Mouse (Mus musculus) monocyte, adult 5-6 weeks (primary cell): ENCODE results near the gene Prkab1. TPM values are rescaled to one million over a fixed set of nuclear protein-coding genes. Genes with fewer than 3 reads are reported as not detected.

Experiments used
- ATAC-seq: fragments of 153-309, 156-312 bp; replicated peaks from 2 replicates; pipeline ENCODE4 v1.8.0; 2017; ENCODE audit warnings: mild to moderate bottlenecking; ENCODE audit not compliant: low TSS enrichment, insufficient number of reproducible peaks, severe bottlenecking, poor library complexity, low FRiP score
- total RNA-seq: library from RNA; stranded (forward); fragments of 200-1000, 200-491, 200-594 nt; gene quantifications from 3 replicates; pipeline ENCODE4 v1.2.3, GENCODE M21; 2017

Prkab1 gene
- total RNA-seq = 22.0 to 41.6 TPM (median 35.4 TPM) in 3 replicates

DNA sequence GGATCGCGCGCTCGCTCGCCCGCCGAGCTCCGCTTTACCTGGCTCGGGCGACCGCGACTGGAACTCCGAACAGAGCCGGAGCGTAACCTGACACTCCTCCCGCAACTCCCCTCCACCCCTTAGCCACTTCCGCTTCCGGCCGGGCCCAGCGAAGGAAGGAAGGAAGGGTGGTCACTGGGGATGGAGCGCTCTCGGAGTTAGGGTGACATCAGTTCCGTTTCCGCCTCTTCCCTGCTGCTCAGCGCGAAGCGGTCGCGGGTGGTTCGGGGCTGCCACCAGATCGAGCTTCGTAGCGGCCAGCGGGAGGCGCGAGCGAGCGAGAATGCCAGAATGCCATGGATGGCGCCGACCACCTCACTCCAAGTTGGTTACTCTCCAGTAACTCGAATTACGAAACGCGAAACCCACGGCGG lies at the start of gene Prkab1:
Gene Prkab1 (minus strand): TSS at position 182 of the 413 bp plus-strand sequence.
- peak; percentile 97 for ATAC-seq

DNA sequence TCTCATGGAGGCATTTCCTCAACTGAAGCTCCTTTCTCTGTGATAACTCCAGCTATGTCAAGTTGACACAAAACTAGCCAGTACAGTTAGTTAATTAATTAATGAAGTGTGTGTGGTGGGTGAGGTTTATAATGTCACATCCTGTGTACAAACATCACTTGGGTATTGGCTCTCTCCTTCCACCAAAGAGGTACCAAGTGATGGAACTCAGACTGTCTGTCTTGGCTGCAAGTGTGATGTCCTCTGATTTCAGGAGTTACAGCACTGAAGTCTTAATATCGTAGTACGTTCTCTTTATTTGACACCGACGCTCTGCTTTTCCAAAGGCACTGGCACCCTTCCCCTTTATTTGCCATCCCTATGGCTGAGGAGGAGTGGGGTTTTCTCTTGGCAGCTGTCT lies 45.3 kb upstream of the Prkab1 start:
- ATAC-seq = no peak

DNA sequence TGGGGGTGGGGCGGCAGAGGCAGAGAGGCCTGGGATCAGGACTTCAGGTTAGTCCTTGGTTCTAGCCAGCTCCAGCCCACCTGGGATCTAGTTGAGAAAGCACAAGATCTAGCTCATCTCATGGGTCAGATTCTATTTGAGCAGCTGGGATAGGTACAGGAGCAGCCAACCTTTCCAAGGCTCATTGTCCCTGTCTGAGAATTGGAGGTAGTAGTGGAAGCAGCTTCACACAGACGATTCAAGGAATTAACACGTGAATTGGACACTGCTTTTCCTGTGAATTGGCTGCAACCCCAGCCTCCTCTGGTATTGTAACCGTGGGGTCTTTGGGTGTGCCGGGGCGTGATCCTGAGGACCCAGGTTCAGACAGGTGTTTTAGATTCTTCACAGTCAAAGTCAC lies 28.5 kb upstream of the Prkab1 start:
- no peak for ATAC-seq

DNA sequence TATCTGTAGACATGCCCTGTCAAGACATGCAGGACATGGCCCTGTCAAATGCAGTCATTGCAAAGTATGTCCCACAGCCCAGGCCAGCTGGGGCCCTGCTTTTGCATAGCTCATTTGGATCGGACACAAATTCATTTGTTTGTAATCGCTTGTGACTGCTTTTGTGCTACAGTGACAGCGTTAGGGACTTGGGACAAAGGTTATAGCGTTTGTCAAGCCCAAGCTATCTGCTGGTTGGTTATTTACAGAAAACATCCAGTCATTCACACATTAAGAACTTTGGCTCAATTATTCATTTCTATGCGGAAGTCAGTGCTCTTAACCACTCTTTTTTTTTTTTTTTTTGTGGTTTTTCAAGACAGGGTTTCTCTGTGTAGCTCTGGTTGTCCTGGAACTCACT lies 27.9 kb upstream of the Prkab1 start:
- ATAC-seq = no peak

DNA sequence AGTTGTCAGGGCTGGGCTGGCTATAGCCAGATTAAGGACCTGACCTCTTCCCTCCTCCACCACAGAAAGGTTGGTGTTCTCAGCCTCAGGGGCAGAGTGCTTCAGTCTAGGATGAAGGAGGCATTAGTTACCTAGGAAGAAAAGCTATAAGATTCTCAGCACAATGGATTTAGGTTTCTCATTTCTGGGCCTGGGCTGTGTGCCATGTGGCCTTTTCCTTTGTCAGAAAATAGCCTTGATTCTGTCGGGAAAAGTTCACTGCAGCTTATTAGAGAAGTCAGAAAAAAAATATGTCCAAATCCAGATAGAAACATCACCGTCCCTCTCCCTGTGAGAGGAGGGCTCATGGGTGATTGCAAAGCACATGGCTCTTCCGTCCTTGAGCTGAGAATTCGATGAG lies 25.5 kb upstream of the Prkab1 start:
- ATAC-seq = no peak

DNA sequence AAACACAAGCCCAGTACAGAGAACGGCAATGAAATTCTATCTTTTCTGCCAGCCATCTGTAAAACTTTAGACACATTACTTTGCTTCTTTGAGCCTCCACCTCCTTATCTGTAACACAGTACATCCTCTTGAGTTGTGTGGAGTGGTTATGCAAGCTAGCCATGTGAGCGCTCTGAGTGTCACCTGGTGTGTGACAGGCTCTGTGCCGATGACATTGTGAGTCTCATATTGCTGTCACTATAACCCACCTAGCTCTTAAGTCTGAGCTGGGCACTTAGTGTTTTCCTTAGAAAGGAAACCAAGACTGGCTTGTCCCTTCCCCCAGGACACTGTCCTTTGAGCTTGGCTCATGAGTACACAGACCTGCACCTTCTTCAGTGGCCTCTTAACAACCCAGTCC lies 24.0 kb upstream of the Prkab1 start:
- no peak for ATAC-seq

DNA sequence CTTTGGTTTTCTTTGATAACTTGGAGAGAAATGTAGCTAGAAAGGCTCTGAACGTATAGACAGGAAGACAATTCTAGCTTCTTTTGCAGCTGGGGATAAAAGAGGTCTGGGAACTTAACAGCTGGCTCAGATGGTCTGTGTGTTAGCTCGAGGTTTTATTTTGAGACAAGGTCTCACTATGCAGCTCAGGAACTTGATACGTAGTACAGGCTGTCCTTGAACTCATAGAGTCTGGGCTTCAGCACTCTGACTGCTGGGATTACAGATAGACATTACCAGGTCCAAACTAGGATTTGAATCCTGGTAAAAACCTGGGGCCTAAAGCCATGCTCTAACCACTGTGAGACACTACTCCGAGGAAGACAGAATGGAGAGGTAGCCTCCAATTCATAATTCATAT lies 21.9 kb upstream of the Prkab1 start:
- no peak for ATAC-seq

DNA sequence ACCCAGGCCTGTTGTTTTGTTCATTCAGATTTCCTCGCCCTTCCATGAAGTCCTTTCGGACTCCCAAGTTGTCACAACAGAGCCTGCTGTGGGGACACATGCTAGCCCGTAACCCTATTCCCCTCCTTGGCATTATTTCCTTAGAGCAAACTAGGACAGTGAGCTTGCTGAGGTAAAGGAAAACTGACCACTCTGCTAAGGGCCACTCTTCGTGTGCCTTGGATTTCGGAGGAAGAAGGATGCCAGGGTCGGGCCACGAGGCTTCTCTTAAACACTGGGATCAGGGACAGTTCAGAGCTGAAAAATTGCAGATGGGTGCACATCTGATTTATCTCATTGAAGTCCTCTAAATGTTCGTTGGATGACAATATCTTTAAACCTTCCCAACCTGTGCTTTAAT lies 21.3 kb upstream of the Prkab1 start:
- ATAC-seq = no peak

DNA sequence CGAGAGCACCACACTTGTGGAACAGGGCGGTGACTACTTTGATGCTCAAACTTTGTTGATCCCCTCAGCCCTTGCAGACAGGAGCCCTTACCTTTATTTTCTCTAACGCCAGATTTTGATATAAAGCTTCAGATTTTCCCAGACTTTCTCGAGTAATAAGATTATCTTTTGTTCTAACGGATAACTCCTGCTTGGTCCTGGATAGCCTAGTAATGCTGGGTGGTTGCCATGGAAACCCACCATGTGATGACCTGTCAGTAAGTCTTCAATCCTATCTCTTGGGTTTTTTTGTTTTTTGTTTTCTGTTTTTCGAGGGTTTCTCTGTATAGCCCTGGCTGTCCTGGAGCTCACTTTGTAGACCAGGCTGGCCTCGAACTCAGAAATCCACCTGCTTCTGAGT lies 17.9 kb upstream of the Prkab1 start:
- ATAC-seq = no peak

DNA sequence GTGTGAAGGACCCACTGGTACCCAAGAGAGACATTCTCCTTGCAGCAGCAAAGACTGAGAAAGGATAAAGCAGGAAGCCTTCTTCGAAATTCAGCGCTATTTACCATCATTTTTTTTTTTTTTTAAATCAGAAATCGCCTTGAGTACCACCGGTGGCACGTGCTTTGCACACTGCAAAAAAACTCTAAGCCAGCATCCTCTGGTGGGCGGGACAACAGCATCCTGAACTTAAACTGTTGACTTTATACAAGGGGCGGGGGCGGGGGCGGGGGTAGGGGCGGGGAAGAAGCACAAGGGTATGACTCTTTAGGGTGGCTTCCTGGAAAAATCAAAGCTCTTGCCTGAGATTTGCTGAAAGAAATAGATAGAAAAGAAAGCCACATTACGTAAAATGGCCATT lies 15.4 kb upstream of the Prkab1 start:
- no peak for ATAC-seq

DNA sequence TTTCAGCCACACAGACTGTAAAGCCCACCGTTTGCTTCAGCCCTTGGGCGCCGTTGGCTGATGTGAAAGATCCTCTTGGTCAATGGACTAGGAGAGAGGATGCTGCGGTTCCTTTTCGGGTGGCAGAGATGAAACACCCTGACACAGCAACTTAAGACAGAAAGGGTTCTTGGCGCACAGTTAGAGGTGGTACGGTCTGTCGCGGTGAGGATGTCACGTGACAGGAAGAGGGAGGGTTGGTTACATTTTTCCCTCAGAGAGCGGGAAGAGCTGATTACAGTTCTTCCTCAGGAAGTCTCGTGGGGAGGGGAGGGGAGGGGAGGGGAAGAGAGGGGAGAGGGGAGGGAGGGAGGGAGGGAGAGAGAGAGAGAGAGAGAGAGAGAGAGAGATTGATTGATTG lies 13.4 kb upstream of the Prkab1 start:
- ATAC-seq = no peak

DNA sequence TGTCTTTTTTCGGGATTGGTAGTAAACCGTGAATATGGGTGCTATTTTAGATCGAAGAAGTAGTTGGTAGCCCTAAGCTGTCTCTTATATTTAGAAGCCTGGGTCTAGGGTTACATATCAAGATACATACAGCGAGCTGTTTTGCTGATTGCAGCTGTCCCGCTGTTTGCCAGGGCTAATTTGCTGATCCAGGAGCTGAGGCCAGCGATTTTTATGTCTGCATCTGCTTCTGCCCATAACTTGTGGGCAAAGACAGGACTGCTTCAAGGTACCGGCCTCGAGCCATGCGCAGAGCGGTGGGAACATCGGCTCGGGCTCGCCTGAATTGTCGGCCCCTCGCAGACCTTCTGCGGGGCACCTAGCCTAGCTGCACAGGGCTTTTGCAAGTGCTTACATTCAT lies 12.2 kb upstream of the Prkab1 start:
- no peak for ATAC-seq

DNA sequence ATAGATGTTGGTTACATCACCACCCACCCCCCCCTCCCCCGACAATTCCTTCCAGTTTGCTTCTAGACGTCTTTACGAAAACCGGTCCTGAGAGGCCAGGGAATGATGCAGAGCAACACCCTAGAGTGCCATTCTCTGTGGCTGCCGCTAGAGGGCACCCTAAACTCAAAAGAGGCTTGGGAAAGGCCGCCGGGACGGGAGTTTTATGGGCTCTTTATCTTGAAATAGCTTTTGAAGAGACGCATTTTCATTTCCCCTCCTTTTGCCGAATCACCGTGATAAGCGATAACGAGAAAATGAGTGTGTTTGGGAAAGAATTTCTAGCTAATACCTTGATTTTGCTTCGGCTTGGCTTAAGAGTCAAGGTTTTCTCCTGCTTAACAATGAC lies 6.9 kb upstream of the Prkab1 start:
- ATAC-seq = no peak

DNA sequence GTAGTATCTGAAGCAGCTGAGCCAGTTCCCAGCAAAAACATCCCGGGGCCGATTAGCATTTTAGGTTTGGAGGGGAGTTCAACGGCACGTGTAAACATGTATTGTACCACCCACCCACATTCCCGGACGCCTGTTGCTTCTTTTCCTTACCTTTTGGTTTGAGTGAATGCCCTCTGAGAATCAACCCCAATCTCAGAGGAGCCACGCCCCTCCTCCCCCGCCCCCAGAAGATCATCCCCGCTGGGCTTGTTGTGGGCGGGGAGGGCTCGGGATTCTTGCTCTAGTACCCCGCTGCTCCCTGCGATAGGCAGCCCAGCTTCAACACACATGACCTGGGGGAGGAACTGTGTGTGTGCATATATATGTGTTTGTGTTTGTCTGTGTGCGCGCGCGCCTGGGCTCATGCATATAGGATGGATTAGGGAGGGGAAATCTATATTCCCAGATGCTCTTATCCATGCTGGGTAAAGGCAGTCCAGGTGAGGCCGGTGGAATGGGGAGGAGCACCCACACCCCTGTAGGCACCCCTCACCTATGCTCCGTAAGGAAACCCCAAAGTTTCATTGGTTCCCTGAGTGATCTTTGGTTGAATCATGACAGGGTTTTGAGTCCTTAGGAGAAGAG lies 6.4 kb upstream of the Prkab1 start:
- ATAC-seq = no peak

DNA sequence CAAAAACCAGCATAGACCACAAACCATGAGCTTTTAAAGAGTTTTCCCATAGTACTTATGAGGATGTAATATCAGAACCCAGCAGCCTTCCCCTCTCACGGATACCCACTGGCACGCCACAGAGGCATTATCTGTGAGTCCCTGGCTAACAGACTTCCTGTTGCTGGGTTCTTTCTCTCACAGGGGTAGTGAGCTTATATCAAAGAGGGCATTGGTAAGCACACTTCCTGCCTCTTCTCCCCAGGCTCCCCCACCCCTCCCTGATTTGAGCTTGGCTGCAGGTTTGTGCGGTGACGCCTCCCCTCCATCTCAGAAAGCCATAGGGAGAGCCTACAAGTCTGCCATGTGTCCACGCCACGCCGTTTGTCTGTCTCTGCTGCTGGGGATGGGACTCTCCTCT lies 4.8 kb upstream of the Prkab1 start:
- no peak for ATAC-seq

DNA sequence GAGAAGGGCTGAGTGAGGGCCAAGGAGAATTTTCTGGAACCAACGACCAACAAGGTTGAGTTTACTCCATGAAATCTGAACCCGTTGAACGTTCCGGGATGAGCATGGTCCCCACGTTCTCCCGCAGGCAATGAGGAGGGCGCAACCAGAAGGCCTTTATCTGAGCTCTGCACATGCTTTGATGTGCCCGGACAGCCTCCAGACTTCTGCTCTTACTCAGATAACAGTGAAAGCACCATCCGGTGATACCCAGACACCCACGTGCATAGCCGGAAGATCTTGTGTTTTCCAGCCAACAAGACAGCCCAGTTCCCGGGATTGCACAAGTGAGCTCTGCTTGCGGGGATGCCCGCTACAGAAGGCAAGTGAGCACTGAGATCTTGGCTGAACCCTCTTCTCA lies 2.3 kb upstream of the Prkab1 start:
- ATAC-seq = no peak

DNA sequence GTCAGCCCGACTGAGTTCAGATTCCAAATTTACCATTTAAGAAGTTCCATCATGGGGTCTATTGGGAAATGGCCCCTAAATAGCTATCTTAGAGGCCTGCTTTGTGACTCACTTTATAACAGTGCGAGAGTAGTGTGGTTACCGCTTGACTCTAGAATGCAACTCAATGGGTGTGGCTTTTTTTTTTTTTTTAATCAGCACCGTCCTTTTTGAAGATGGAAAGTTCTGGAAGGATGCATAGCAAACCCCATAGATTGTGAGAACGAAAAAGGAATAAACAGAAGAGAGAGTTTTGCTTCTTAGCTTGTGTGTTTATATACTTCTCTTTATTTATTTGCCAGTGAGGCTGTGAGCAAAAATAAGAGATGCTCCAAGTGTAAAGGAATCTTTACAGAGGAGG lies 1.8 kb upstream of the Prkab1 start:
- no peak for ATAC-seq

DNA sequence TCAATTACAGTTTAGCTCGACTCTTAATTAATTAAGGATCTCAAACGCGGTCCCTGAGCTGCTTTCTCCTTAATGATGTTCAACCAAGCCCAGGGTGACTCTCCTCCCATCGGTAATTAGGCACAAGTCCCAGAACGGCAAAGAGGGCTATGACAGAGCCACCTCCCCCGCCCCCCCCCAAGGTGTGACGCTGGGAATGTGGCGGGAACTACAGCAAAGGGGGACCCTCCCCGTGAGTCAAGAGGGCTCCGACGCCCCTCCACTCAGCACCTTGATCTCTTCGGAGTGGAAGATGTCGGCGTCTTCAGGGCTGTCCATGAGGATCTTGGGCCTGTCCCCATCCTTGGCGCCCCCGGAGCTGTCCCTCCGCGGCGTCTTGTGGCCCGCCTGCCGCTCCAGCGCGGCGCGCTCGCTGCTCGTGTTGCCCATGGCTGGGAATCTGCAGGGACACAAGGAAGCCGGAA lies 455 bp downstream of the Prkab1 start:
- no peak for ATAC-seq

DNA sequence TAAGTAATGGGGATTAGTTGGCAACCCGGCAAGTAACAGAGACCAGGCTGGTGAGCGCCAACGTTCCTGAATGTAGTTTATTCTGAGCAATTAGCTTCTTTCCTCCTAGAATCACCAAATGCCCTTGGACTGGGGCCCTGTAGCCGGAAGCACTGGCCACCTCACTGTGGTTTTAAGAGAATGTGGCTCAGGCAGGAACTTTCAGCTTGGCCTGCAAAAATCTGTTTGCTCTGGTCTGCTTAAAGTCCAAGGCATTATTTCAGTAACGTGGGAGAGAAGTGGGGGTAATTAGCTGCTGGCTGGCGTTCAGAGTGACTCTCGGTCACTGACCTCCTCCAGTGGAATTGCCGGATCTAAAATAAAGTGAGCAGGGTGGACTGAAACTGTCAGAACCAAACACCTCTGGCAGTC lies 1.1 kb downstream of the Prkab1 start:
- ATAC-seq = no peak

DNA sequence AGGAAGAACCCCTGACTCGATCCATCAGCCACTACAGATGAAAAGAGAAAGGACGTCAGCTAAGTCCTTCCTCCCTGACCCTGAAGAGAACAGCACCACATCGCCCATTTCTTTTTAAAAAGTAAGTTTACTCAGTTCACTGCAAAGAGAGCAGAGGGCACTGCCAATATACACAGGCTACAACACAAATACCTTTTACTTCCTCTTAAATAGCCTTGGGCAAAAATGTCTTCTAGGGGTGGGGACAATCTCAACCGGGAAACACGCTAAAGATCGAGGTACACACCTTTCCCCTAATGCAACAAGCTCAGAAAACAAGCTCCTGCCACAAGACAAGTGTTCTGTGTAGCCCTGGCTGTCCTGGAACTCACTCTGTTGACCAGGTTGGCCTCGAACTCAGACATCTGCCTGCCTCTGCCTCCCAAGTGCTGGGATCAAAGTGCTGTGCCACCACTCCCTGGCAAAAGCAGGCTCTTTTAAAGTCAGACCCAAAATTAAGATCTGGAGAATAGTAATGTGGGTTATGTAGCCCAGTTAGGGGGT lies 1.6 kb downstream of the Prkab1 start:
- no peak for ATAC-seq

DNA sequence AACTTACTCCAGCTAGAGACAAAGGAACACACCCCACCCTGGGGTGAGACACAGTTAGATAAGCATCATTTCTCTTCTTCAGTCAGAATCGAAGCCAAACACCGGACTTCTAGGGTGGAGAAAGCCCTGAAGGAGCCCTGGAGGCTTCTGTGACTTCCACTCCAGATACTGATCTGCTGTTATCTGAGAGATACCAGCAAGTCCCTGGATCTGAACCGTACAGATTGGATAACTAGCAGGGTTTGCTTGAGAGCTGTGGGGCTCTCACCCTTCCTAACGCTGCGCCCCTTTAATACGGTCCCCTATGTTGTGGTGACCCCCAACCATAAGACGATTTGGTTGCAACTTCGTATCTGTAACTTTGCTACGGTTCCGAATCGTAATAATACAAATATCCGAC lies 2.2 kb downstream of the Prkab1 start:
- ATAC-seq = no peak
